Mouse (Mus musculus): ENCODE data around the gene Wdr93. TPM values are rescaled to one million over a fixed set of nuclear protein-coding genes. Genes with fewer than 3 reads are reported as not detected.
A peak's percentile ranks its signal among the peaks of the same experiment; 100 is the strongest.
"Not testable (repeated sequence)": the region's sequence is repeated elsewhere in the genome, so short reads cannot be mapped to it uniquely, and the experiment has no call there.

Wdr93 gene
- total and polyA plus RNA-seq, 3 experiments, result 0.75 to 1.3 (median 1.2) TPM

GRCm38 (mm10) chr7:79782516-79782855 is 39.5 kb downstream of the Wdr93 start:
- TF ChIP-seq HCFC1 (IDR thresholded peaks at IDR 0.05; ENCODE audit: low read depth, low read length) (no peak), CHD2 (IDR thresholded peaks at IDR 0.05; ENCODE audit: low read length) (no peak), RAD21 (IDR thresholded peaks at IDR 0.05; ENCODE audit: low read depth, low read length) (no peak), POLR2AphosphoS2 (IDR thresholded peaks at IDR 0.05; ENCODE audit: low read depth, low read length) (no peak), USF1 (IDR thresholded peaks at IDR 0.05; ENCODE audit: low read depth, low read length) (no peak), USF2 (conservative IDR thresholded peaks at IDR 0.05; ENCODE audit: low read depth, low read length) (no peak), ZMIZ1 (IDR thresholded peaks at IDR 0.05; ENCODE audit: low read depth, low read length) (no peak), KAT2A (IDR thresholded peaks at IDR 0.05; ENCODE audit: insufficient replicate concordance, low read length) (no peak), ZC3H11A (IDR thresholded peaks at IDR 0.05; ENCODE audit: low read depth, low read length) (no peak), CHD1 (IDR thresholded peaks at IDR 0.05; ENCODE audit: low read depth, low read length) (no peak), EP300 (IDR thresholded peaks at IDR 0.05; ENCODE audit: low read length) (no peak), NRF1 (IDR thresholded peaks at IDR 0.05; ENCODE audit: low read depth, low read length) (no peak), RCOR1 (conservative IDR thresholded peaks at IDR 0.05; ENCODE audit: low read depth, low read length) (no peak), GABPA (IDR thresholded peaks at IDR 0.05; ENCODE audit: insufficient replicate concordance, low read depth, low read length) (no peak), MAFK (IDR thresholded peaks at IDR 0.05; ENCODE audit: insufficient replicate concordance, low read length) (no peak), JUND (conservative IDR thresholded peaks at IDR 0.05; ENCODE audit: low read depth, low read length) (no peak)
- Histone ChIP-seq H3K9ac (ENCODE audit: insufficient read depth, low read depth) (no peak overlapping the region), H3K4me2 (ENCODE audit: insufficient read depth, low read depth, poor library complexity, severe bottlenecking) (no peak overlapping the region), H3K36me3 (replicated peaks in 1 of 2; ENCODE audit: control insufficient read depth in 1 of 2, insufficient read depth in 1 of 2, low read length in 1 of 2) (no peaks in the 10 kb centered on the region), H3K27me3 (replicated peaks) (peaks cover 3% of the 10 kb centered on the region), H3K79me2 (replicated peaks; ENCODE audit: control insufficient read depth, extremely low read depth, insufficient read depth, poor library complexity, severe bottlenecking) (no peaks in the 10 kb centered on the region), H3K4me3 (replicated peaks in 1 of 3; ENCODE audit: low read depth in 2 of 3, low read length in 2 of 3, poor library complexity in 1 of 3) (no peak overlapping the region), H3K9me3 (replicated peaks; ENCODE audit: low read length) (no peaks in the 10 kb centered on the region), H3K27ac (ENCODE audit: insufficient read depth, low read depth) (no peak overlapping the region), H3K4me1 (ENCODE audit: control insufficient read depth in 1 of 2, insufficient read depth in 2 of 2) (peaks cover 0 to 10% of the 10 kb centered on the region in 2 experiments; a peak in 3 of 4 replicates)
- DNase-seq (ENCODE audit: extremely low read depth), result no peak
- dilution Hi-C loops (cut with MboI; ENCODE audit: extremely low pct_ligation_motif_present, extremely low pct_unique_long_range_greater_than_20kb, low sequenced_read_pairs) (no loop called here), in situ Hi-C loops (cut with MboI; ENCODE audit: low pct_ligation_motif_present, low pct_unique_long_range_greater_than_20kb, low sequenced_read_pairs) (no loop called here)

- Histone ChIP-seq H3K79me2 (replicated peaks; ENCODE audit: control insufficient read depth, extremely low read depth, insufficient read depth, poor library complexity, severe bottlenecking) (no peaks in the 10 kb centered on the region), H3K9me3 (replicated peaks; ENCODE audit: low read length) (no peaks in the 10 kb centered on the region), H3K4me2 (ENCODE audit: insufficient read depth, low read depth, poor library complexity, severe bottlenecking) (no peak overlapping the region), H3K36me3 (replicated peaks in 1 of 2; ENCODE audit: control insufficient read depth in 1 of 2, insufficient read depth in 1 of 2, low read length in 1 of 2) (no peaks in the 10 kb centered on the region), H3K27ac (ENCODE audit: insufficient read depth, low read depth) (no peak overlapping the region), H3K4me3 (replicated peaks in 1 of 3; ENCODE audit: low read depth in 2 of 3, low read length in 2 of 3, poor library complexity in 1 of 3) (no peak overlapping the region), H3K4me1 (ENCODE audit: control insufficient read depth in 1 of 2, insufficient read depth in 2 of 2) (peaks cover 0 to 3% of the 10 kb centered on the region in 2 experiments; a peak in 1 of 4 replicates), H3K9ac (ENCODE audit: insufficient read depth, low read depth) (no peak overlapping the region), H3K27me3 (replicated peaks) (peaks cover 3% of the 10 kb centered on the region)
- TF ChIP-seq SMC3 (IDR thresholded peaks at IDR 0.05; ENCODE audit: low read depth, low read length), result peak; percentile 49
- no peak for TF ChIP-seq ZMIZ1 (IDR thresholded peaks at IDR 0.05; ENCODE audit: low read depth, low read length)
- TF ChIP-seq RAD21 (IDR thresholded peaks at IDR 0.05; ENCODE audit: low read depth, low read length), result peak; percentile 36
- TF ChIP-seq CTCF (conservative IDR thresholded peaks at IDR 0.05 in 1 of 2, IDR thresholded peaks at IDR 0.05 in 1 of 2; ENCODE audit: low read depth in 2 of 2, low read length in 2 of 2), result peak; percentile 74 to 85
- peak; percentile 51 for DNase-seq (ENCODE audit: extremely low read depth)
- in situ Hi-C loops (cut with MboI; ENCODE audit: low pct_ligation_motif_present, low pct_unique_long_range_greater_than_20kb, low sequenced_read_pairs), result no loop called here
- dilution Hi-C loops (cut with MboI; ENCODE audit: extremely low pct_ligation_motif_present, extremely low pct_unique_long_range_greater_than_20kb, low sequenced_read_pairs), result no loop called here
Observed at GRCm38 (mm10) chr7:79786295-79786694, 43.3 kb downstream of the Wdr93 start.

GRCm38 (mm10) chr7:79789812-79790211 is 46.8 kb downstream of the Wdr93 start:
- H3K9me3 ChIP-seq (replicated peaks; ENCODE audit: low read length); DNase-seq (ENCODE audit: extremely low read depth); H3K4me3 ChIP-seq (replicated peaks in 1 of 3; ENCODE audit: low read depth in 2 of 3, low read length in 2 of 3, poor library complexity in 1 of 3); H3K79me2 ChIP-seq (replicated peaks; ENCODE audit: control insufficient read depth, extremely low read depth, insufficient read depth, poor library complexity, severe bottlenecking); H3K27ac ChIP-seq (ENCODE audit: insufficient read depth, low read depth); H3K9ac ChIP-seq (ENCODE audit: insufficient read depth, low read depth); H3K4me2 ChIP-seq (ENCODE audit: insufficient read depth, low read depth, poor library complexity, severe bottlenecking); H3K27me3 ChIP-seq (replicated peaks); in situ Hi-C loops (cut with MboI; ENCODE audit: low pct_ligation_motif_present, low pct_unique_long_range_greater_than_20kb, low sequenced_read_pairs); dilution Hi-C loops (cut with MboI; ENCODE audit: extremely low pct_ligation_motif_present, extremely low pct_unique_long_range_greater_than_20kb, low sequenced_read_pairs); H3K36me3 ChIP-seq (replicated peaks in 1 of 2; ENCODE audit: control insufficient read depth in 1 of 2, insufficient read depth in 1 of 2, low read length in 1 of 2); H3K4me1 ChIP-seq (ENCODE audit: control insufficient read depth in 1 of 2, insufficient read depth in 2 of 2): not testable (repeated sequence)
